Mouse (Mus musculus) MEL (cell line): ENCODE data around the gene Laptm4a. TPM values are rescaled to one million over a fixed set of nuclear protein-coding genes. Genes with fewer than 3 reads are reported as not detected.

Source experiments
- DNase-seq: peaks from one replicate; pipeline ENCODE4 v3.0.0; 2011; ENCODE audit warnings: low read depth, low spot score
- H3K27ac ChIP-seq: 2 replicates; pipeline ENCODE4 v1.5.1; 2012; ENCODE audit warnings: low read depth, mild to moderate bottlenecking, control low read depth, low read length, moderate library complexity; ENCODE audit not compliant: control insufficient read depth
- H3K27me3 ChIP-seq, 2 experiments: fragments of 150-350 bp in 1 of 2; sonication (generic) in 1 of 2; 2 replicates each; pipeline ENCODE4 v1.6.1; 2012; ENCODE audit warnings: low read length in 2 of 2, mild to moderate bottlenecking in 2 of 2, improper control_type of control experiment in 1 of 2, moderate library complexity in 1 of 2; ENCODE audit not compliant: insufficient read depth in 2 of 2, control insufficient read depth in 1 of 2
- H3K36me3 ChIP-seq, 2 experiments: 2 replicates each; pipeline ENCODE4 v1.6.1; 2012 to 2014; ENCODE audit warnings: low read length in 2 of 2, improper control_type of control experiment in 1 of 2, inconsistent platforms in 1 of 2, mild to moderate bottlenecking in 1 of 2; ENCODE audit not compliant: insufficient read depth in 2 of 2, control insufficient read depth in 1 of 2
- H3K4me1 ChIP-seq, 2 experiments: fragments of 150-350 bp in 1 of 2; sonication (generic) in 1 of 2; 2 replicates each; pipeline ENCODE4 v1.6.1; 2012; ENCODE audit warnings: low read length in 2 of 2, improper control_type of control experiment in 1 of 2, mild to moderate bottlenecking in 1 of 2; ENCODE audit not compliant: insufficient read depth in 2 of 2, control insufficient read depth in 1 of 2
- H3K4me3 ChIP-seq, 2 experiments: fragments of 150-350 bp in 1 of 2; sonication (generic) in 1 of 2; 2 replicates each; pipeline ENCODE4 v1.5.1; 2012; ENCODE audit warnings: low read depth in 2 of 2, low read length in 2 of 2, mild to moderate bottlenecking in 2 of 2, moderate library complexity in 2 of 2, control low read depth in 1 of 2, improper control_type of control experiment in 1 of 2; ENCODE audit not compliant: control insufficient read depth in 1 of 2, insufficient read depth in 1 of 2
- H3K79me2 ChIP-seq: 2 replicates; pipeline ENCODE4 v1.6.1; 2012; ENCODE audit warnings: mild to moderate bottlenecking, low read length, moderate library complexity; ENCODE audit not compliant: control insufficient read depth, poor library complexity, insufficient read depth
- H3K9ac ChIP-seq: 2 replicates; pipeline ENCODE4 v1.6.1; 2012; ENCODE audit warnings: low read depth, mild to moderate bottlenecking, control low read depth, low read length, moderate library complexity; ENCODE audit not compliant: control insufficient read depth, poor library complexity, severe bottlenecking
- H3K9me3 ChIP-seq: fragments of 150-350 bp; sonication (generic); replicated peaks from 2 replicates; pipeline ENCODE4 v1.6.1; 2012; ENCODE audit warnings: mild to moderate bottlenecking, low read length, improper control_type of control experiment, moderate library complexity; ENCODE audit not compliant: insufficient read depth
- CTCF ChIP-seq, 3 experiments: IDR thresholded peaks in 2 of 3; conservative IDR thresholded peaks in 1 of 3; 2 replicates each; pipeline ENCODE4 v1.5.1; 2011 to 2012; ENCODE audit warnings: low read length in 3 of 3, low read depth in 2 of 3, mild to moderate bottlenecking in 2 of 3, improper control_type of control experiment in 1 of 3, inconsistent platforms in 1 of 3, mixed read lengths in 1 of 3, moderate library complexity in 1 of 3; ENCODE audit not compliant: control insufficient read depth in 1 of 3, insufficient read depth in 1 of 3, poor library complexity in 1 of 3, severe bottlenecking in 1 of 3
- EP300 ChIP-seq, 2 experiments: IDR thresholded peaks; 2 replicates each; pipeline ENCODE4 v1.6.1; 2011; ENCODE audit warnings: improper control_type of control experiment in 2 of 2, low read length in 2 of 2, low read depth in 1 of 2, mild to moderate bottlenecking in 1 of 2
- ETS1 ChIP-seq: IDR thresholded peaks from 2 replicates; pipeline ENCODE4 v1.6.1; 2012; ENCODE audit warnings: low read depth, mild to moderate bottlenecking, inconsistent platforms, low read length, improper control_type of control experiment, moderate library complexity
- GABPA ChIP-seq: IDR thresholded peaks from 2 replicates; pipeline ENCODE4 v1.6.1; 2012; ENCODE audit warnings: low read depth, mild to moderate bottlenecking, inconsistent platforms, low read length, improper control_type of control experiment, moderate library complexity
- GATA1 ChIP-seq: IDR thresholded peaks from 2 replicates; pipeline ENCODE4 v1.6.1; 2011; ENCODE audit warnings: low read depth, low read length, improper control_type of control experiment
- HCFC1 ChIP-seq: IDR thresholded peaks from 2 replicates; pipeline ENCODE4 v1.6.1; 2012; ENCODE audit warnings: low read depth, mild to moderate bottlenecking, inconsistent platforms, low read length, improper control_type of control experiment, moderate library complexity
- MAFK ChIP-seq: IDR thresholded peaks from 2 replicates; pipeline ENCODE4 v1.6.1; 2011; ENCODE audit warnings: low read depth, mild to moderate bottlenecking, low read length, improper control_type of control experiment, borderline replicate concordance
- MAX ChIP-seq: IDR thresholded peaks from 2 replicates; pipeline ENCODE4 v1.6.1; 2011; ENCODE audit warnings: low read length, improper control_type of control experiment
- MAZ ChIP-seq: IDR thresholded peaks from 2 replicates; pipeline ENCODE4 v1.6.1; 2012; ENCODE audit warnings: low read depth, mild to moderate bottlenecking, inconsistent platforms, low read length, improper control_type of control experiment
- MEF2A ChIP-seq: IDR thresholded peaks from 2 replicates; pipeline ENCODE4 v1.6.1; 2014; ENCODE audit warnings: low read depth, mild to moderate bottlenecking, inconsistent platforms, low read length, improper control_type of control experiment; ENCODE audit not compliant: poor library complexity, insufficient replicate concordance, severe bottlenecking; ENCODE audit errors: extremely low read depth
- MXI1 ChIP-seq: IDR thresholded peaks from 2 replicates; pipeline ENCODE4 v1.6.1; 2011; ENCODE audit warnings: mild to moderate bottlenecking, low read depth, low read length, improper control_type of control experiment
- MYB ChIP-seq: IDR thresholded peaks from 2 replicates; pipeline ENCODE4 v1.6.1; 2011; ENCODE audit warnings: mild to moderate bottlenecking, low read depth, low read length, improper control_type of control experiment
- MYC ChIP-seq: IDR thresholded peaks from 2 replicates; pipeline ENCODE4 v1.6.1; 2011; ENCODE audit warnings: low read depth, mild to moderate bottlenecking, low read length, improper control_type of control experiment, moderate library complexity
- POLR2AphosphoS2 ChIP-seq: IDR thresholded peaks from 2 replicates; pipeline ENCODE4 v1.6.1; 2011; ENCODE audit warnings: low read length, improper control_type of control experiment
- RAD21 ChIP-seq: IDR thresholded peaks from 2 replicates; pipeline ENCODE4 v1.6.1; 2011; ENCODE audit warnings: mild to moderate bottlenecking, low read depth, low read length, improper control_type of control experiment
- RCOR1 ChIP-seq: IDR thresholded peaks from 2 replicates; pipeline ENCODE4 v1.6.1; 2012; ENCODE audit warnings: low read depth, mild to moderate bottlenecking, inconsistent platforms, low read length, improper control_type of control experiment
- SMC3 ChIP-seq: IDR thresholded peaks from 2 replicates; pipeline ENCODE4 v1.6.1; 2011; ENCODE audit warnings: low read depth, low read length, improper control_type of control experiment
- TBP ChIP-seq: IDR thresholded peaks from 2 replicates; pipeline ENCODE4 v1.8.0; 2011; ENCODE audit warnings: low read depth, low read length, improper control_type of control experiment
- UBTF ChIP-seq: IDR thresholded peaks from 2 replicates; pipeline ENCODE4 v1.6.1; 2012; ENCODE audit warnings: low read depth, mild to moderate bottlenecking, inconsistent platforms, low read length, improper control_type of control experiment, moderate library complexity, borderline replicate concordance; ENCODE audit not compliant: insufficient read depth
- ZC3H11A ChIP-seq: IDR thresholded peaks from 2 replicates; pipeline ENCODE4 v1.6.1; 2012; ENCODE audit warnings: low read depth, mild to moderate bottlenecking, inconsistent platforms, low read length, improper control_type of control experiment
- ZKSCAN1 ChIP-seq: IDR thresholded peaks from 2 replicates; pipeline ENCODE4 v1.6.1; 2012; ENCODE audit warnings: low read depth, mild to moderate bottlenecking, inconsistent platforms, low read length, improper control_type of control experiment, moderate library complexity
- ZNF384 ChIP-seq: IDR thresholded peaks from 2 replicates; pipeline ENCODE4 v1.6.1; 2012; ENCODE audit warnings: low read depth, mild to moderate bottlenecking, inconsistent platforms, low read length, improper control_type of control experiment
- polyA plus RNA-seq, 2 experiments: library from polyadenylated mRNA; stranded (reverse) in 1 of 2; unstranded in 1 of 2; fragments of >175 nt in 1 of 2; fragments of >200 nt in 1 of 2; gene quantifications; 2 replicates each; pipeline versions ENCODE4 v1.2.1 to v1.2.4; 2012; ENCODE audit warnings: low replicate concordance in 2 of 2, low read depth in 1 of 2; ENCODE audit not compliant: insufficient read length in 2 of 2, insufficient read depth in 1 of 2, missing spikeins in 1 of 2
- total RNA-seq: library from RNA; depleted of rRNA; stranded (reverse); fragments of 300-350 nt; gene quantifications from 2 replicates; pipeline ENCODE4 v1.2.3, GENCODE M21; 2012

Laptm4a gene
- total and polyA plus RNA-seq, 3 experiments: 49.0 to 49.7 TPM; not detected in 1

- no peak overlapping the region for H3K9ac ChIP-seq
- no peaks in the 10 kb centered on the region for H3K79me2 ChIP-seq
- H3K4me3 ChIP-seq: no peak overlapping the region
- H3K4me1 ChIP-seq: no peaks in the 10 kb centered on the region
- H3K36me3 ChIP-seq: no peaks in the 10 kb centered on the region
- TF ChIP-seq UBTF (no peak), ETS1 (no peak), POLR2AphosphoS2 (no peak), HCFC1 (no peak), EP300 (IDR thresholded peaks at IDR 0.05; ENCODE audit: low read depth in 1 of 2, low read length in 2 of 2) (no peak), MYC (0 out of 2 replicates have a peak, but pooled peaks have one; percentile 34), ZNF384 (no peak), GATA1 (peak; percentile 38; the same call in 1 of the 2 replicates), MXI1 (0 out of 2 replicates have a peak, but pooled peaks have one; percentile 36), RAD21 (peak; percentile 95), SMC3 (peak; percentile 96), ZC3H11A (peak; percentile 88), MAX (no peak), MAFK (no peak), TBP (no peak), MYB (no peak), MAZ (no peak), RCOR1 (no peak), GABPA (no peak), CTCF (IDR thresholded peaks at IDR 0.05 in 2 of 3, conservative IDR thresholded peaks at IDR 0.05 in 1 of 3; ENCODE audit: control insufficient read depth in 1 of 3, insufficient read depth in 1 of 3, low read depth in 2 of 3, low read length in 3 of 3, poor library complexity in 1 of 3, severe bottlenecking in 1 of 3) (peak; percentile 87 to 97 (median 92)), ZKSCAN1 (no peak), MEF2A (no peak)
- no peak overlapping the region for H3K27ac ChIP-seq
- no peaks in the 10 kb centered on the region for H3K9me3 ChIP-seq
- DNase-seq: peak; percentile 87
- no peaks in the 10 kb centered on the region; a peak in 1 of 4 replicates for H3K27me3 ChIP-seq
Observed at GRCm38 (mm10) chr12:8889117-8889665, 32.3 kb upstream of the Laptm4a start.
